Mouse (Mus musculus): ENCODE data around the gene Foxp1. TPM values are rescaled to one million over a fixed set of nuclear protein-coding genes. Genes with fewer than 3 reads are reported as not detected.

Gene Foxp1
- polyA plus RNA-seq, 1 experiment from 2014 or later, result 121 TPM

DNA sequence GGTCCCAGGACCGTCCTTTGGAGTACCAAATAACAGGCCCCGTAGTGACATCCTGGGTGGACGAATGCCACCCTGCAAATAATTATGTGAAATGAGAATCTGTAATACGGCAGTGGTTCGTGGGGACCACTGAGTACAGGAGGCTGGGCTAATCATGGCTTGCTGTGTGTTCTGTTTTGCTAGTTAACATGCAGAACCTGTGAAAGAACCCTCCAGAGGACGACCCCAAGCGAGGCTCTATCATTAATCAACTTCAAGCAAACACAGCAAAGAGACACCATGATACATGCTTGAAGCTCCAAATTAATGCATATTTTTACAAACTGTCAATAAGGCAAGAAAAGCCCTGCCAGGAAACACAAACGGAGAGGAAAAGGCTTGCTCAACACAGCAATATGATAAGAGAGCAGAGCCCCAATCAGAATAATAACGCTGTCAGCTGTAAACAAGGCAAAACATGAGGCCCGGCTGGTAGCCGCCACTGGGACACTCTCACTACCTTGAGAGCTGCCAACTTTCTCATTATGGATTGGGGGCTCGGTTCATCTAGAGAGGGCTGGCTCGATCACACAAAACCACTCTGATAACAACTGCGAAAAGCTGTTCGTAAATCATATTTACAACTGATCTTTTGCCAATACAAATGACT is 591.7 kb downstream of the Foxp1 start:
- H3K4me1 ChIP-seq (ENCODE audit: insufficient read depth, low read depth, low read length), result no peaks in the 10 kb centered on the region
- H3K4me3 ChIP-seq (ENCODE audit: low read depth, low read length), result no peak overlapping the region
- TF ChIP-seq CTCF (IDR thresholded peaks at IDR 0.05) (no peak), EP300 (IDR thresholded peaks at IDR 0.05) (no peak)
- ATAC-seq, result no peak
- H3K27ac ChIP-seq (ENCODE audit: low read length), result no peak overlapping the region
- no peak for DNase-seq (ENCODE audit: low spot score)
- 78% methylated on average over 15 of the region's 15 CpGs for WGBS
- no peaks in the 10 kb centered on the region for H3K9me3 ChIP-seq (ENCODE audit: low read length)
- H3K4me2 ChIP-seq (replicated peaks; ENCODE audit: low read depth, low read length), result no peak overlapping the region
- no peak overlapping the region for H3K9ac ChIP-seq (replicated peaks; ENCODE audit: low read depth)
- peaks cover 31% of the 10 kb centered on the region; the same call in 1 of the 2 replicates for H3K36me3 ChIP-seq (ENCODE audit: insufficient read depth, low read length)
- H3K27me3 ChIP-seq (replicated peaks; ENCODE audit: insufficient read depth, low read length), result no peaks in the 10 kb centered on the region

DNA sequence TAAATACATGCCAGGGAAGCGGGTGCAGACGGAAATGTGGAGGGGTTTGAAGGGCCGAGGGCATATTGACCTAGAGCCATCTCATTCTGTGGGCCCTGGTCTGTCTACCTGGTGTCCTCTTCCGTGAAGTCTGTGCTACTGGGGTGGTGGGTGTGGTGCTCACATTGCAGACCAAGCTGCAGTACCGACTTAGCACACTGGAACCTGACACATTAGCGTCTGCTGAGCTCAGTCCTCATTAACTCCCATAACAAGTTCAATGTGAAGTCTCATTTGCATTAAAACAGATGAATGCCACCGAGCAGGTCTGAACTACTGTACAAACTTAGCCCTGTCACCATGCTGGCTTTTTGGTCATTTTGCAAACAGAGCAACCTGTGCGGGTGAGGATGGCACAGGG is 594.2 kb downstream of the Foxp1 start:
- TF ChIP-seq EP300 (IDR thresholded peaks at IDR 0.05) (no peak), CTCF (IDR thresholded peaks at IDR 0.05) (no peak)
- H3K9me3 ChIP-seq (ENCODE audit: low read length), result no peaks in the 10 kb centered on the region
- no peak overlapping the region for H3K4me2 ChIP-seq (replicated peaks; ENCODE audit: low read depth, low read length)
- no peaks in the 10 kb centered on the region for H3K27me3 ChIP-seq (replicated peaks; ENCODE audit: insufficient read depth, low read length)
- DNase-seq (ENCODE audit: low spot score) (no peak), ATAC-seq (no peak)
- peaks cover 21% of the 10 kb centered on the region; the same call in 1 of the 2 replicates for H3K36me3 ChIP-seq (ENCODE audit: insufficient read depth, low read length)
- WGBS, result 80% methylated on average over 8 of the region's 8 CpGs
- no peak overlapping the region for H3K9ac ChIP-seq (replicated peaks; ENCODE audit: low read depth)
- no peaks in the 10 kb centered on the region for H3K4me1 ChIP-seq (ENCODE audit: insufficient read depth, low read depth, low read length)
- no peak overlapping the region for H3K4me3 ChIP-seq (ENCODE audit: low read depth, low read length)
- H3K27ac ChIP-seq (ENCODE audit: low read length), result no peak overlapping the region

DNA sequence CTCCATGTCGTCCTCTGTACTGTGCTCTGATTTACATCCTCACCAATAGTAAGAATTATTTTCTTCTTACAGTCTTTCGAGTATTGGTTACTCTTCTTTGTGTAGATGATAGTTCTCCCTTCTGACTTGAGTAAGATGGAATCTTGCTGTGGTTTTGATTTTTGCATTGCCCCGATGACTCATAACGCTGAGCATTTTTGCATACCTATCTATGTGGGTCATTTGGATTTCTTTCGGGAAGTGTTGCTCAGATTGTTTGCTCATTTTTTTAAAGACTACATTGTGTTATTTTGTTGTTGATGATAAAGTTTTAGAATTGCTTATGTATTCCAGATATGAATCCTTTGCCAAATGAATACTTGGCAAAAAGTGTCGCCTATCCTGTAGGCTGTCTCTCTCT is 621.3 kb downstream of the Foxp1 start:
- Histone ChIP-seq H3K4me3 (ENCODE audit: low read depth, low read length) (no peak overlapping the region), H3K9ac (replicated peaks; ENCODE audit: low read depth) (no peak overlapping the region), H3K9me3 (ENCODE audit: low read length) (no peaks in the 10 kb centered on the region), H3K27ac (ENCODE audit: low read length) (no peak overlapping the region), H3K4me2 (replicated peaks; ENCODE audit: low read depth, low read length) (no peak overlapping the region), H3K4me1 (ENCODE audit: insufficient read depth, low read depth, low read length) (no peaks in the 10 kb centered on the region), H3K27me3 (replicated peaks; ENCODE audit: insufficient read depth, low read length) (no peaks in the 10 kb centered on the region), H3K36me3 (ENCODE audit: insufficient read depth, low read length) (no peaks in the 10 kb centered on the region)
- no peak for ATAC-seq
- no peak for DNase-seq (ENCODE audit: low spot score)
- WGBS, result 83% methylated on average over 6 of the region's 6 CpGs
- no peak for TF ChIP-seq CTCF (IDR thresholded peaks at IDR 0.05)
- no peak for TF ChIP-seq EP300 (IDR thresholded peaks at IDR 0.05)

DNA sequence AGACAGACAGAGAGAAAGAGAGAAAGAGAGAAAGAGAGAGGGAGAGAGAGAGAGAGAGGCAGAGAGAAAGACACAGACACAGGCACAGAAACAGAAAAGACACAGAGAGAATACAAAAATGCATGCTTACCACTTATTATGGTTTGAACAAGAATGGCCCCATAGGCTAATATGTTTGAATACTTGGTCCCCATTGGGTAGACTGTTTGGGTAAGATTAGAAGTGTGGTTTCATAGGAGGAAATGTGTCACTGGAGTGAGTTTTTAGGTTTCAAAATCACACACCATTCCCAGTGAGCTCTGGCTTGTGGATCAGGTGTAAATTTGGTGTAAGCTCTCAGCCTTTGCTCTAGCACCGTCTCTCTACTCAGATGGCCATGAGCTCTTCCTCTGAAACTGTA is 644.3 kb downstream of the Foxp1 start:
- DNase-seq (ENCODE audit: low spot score), result no peak
- no peak for ATAC-seq
- Histone ChIP-seq H3K4me1 (ENCODE audit: insufficient read depth, low read depth, low read length) (no peaks in the 10 kb centered on the region), H3K27me3 (replicated peaks; ENCODE audit: insufficient read depth, low read length) (no peaks in the 10 kb centered on the region), H3K4me2 (replicated peaks; ENCODE audit: low read depth, low read length) (no peak overlapping the region), H3K36me3 (ENCODE audit: insufficient read depth, low read length) (no peaks in the 10 kb centered on the region), H3K9ac (replicated peaks; ENCODE audit: low read depth) (no peak overlapping the region), H3K27ac (ENCODE audit: low read length) (no peak overlapping the region), H3K4me3 (ENCODE audit: low read depth, low read length) (no peak overlapping the region), H3K9me3 (ENCODE audit: low read length) (no peaks in the 10 kb centered on the region)
- 65% methylated on average over 1 of the region's 1 CpGs for WGBS
- TF ChIP-seq CTCF (IDR thresholded peaks at IDR 0.05) (no peak), EP300 (IDR thresholded peaks at IDR 0.05) (no peak)

DNA sequence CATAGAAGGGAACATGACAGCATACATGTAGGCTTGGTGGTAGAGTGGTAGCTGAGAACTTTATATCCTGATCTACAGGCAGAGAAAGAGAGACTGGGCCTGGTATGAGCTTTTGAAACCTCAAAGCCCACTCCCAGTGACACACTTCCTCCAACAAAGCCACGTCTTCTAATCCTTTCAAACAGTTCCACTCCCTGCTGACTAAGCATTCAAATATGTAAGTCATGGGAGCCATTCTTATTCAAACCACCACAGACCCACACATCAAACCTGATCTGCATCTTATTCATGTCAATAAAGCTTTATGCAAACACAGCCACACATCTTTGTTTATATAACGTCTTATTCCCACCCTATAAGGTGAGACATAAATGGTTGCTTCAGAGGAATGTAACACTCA is 646.1 kb downstream of the Foxp1 start:
- no peak overlapping the region for H3K9ac ChIP-seq (replicated peaks; ENCODE audit: low read depth)
- ATAC-seq (no peak), DNase-seq (ENCODE audit: low spot score) (no peak)
- no peak overlapping the region for H3K4me2 ChIP-seq (replicated peaks; ENCODE audit: low read depth, low read length)
- no peaks in the 10 kb centered on the region for H3K9me3 ChIP-seq (ENCODE audit: low read length)
- H3K27me3 ChIP-seq (replicated peaks; ENCODE audit: insufficient read depth, low read length), result no peaks in the 10 kb centered on the region
- H3K4me1 ChIP-seq (ENCODE audit: insufficient read depth, low read depth, low read length), result no peaks in the 10 kb centered on the region
- no peaks in the 10 kb centered on the region for H3K36me3 ChIP-seq (ENCODE audit: insufficient read depth, low read length)
- no peak overlapping the region for H3K4me3 ChIP-seq (ENCODE audit: low read depth, low read length)
- 66% methylated on average over 2 of the region's 2 CpGs for WGBS
- TF ChIP-seq EP300 (IDR thresholded peaks at IDR 0.05) (no peak), CTCF (IDR thresholded peaks at IDR 0.05) (no peak)
- no peak overlapping the region for H3K27ac ChIP-seq (ENCODE audit: low read length)

Small RNAs within 50 kb of the gene (microRNA-seq; reads per million reads assigned to microRNA genes)
- not detected for gene Gm22328
- not detected for gene Gm49348

Other genes with a start within 250 kb of the Foxp1 start
- 21.2 and 24.1 TPM in 2 replicates for gene Eif4e3, start 144.1 kb upstream of the Foxp1 start, polyA plus RNA-seq (2015; fragmentation: Nextera tagmentation; extraction: Ambion mirVana)
- 1.7 and 2.3 TPM in 2 replicates for gene Gm20696, start 144.1 kb upstream of the Foxp1 start, polyA plus RNA-seq (2015; fragmentation: Nextera tagmentation; extraction: Ambion mirVana)
- gene Gpr27, start 170.0 kb upstream of the Foxp1 start, polyA plus RNA-seq (2015; fragmentation: Nextera tagmentation; extraction: Ambion mirVana), result 2.0 and 2.3 TPM in 2 replicates
- gene Prok2, start 203.7 kb upstream of the Foxp1 start, polyA plus RNA-seq (2015; fragmentation: Nextera tagmentation; extraction: Ambion mirVana), result 0.39 and 0.42 TPM in 2 replicates